Mouse (Mus musculus) heart, embryonic 12.5 days (tissue): ENCODE results near the gene Iqcb1. TPM values are rescaled to one million over a fixed set of nuclear protein-coding genes. Genes with fewer than 3 reads are reported as not detected.

Experiments
- ATAC-seq: fragments of 200-750 bp; cut with Nextera tagmentation; 2 replicates; pipeline ENCODE4 v1.8.0; 2017; ENCODE audit warnings: moderate TSS enrichment, moderate library complexity; ENCODE audit not compliant: insufficient number of reproducible peaks, low FRiP score
- H3K27ac ChIP-seq: fragments of 300-500 bp; sonication (generic); 2 replicates; pipeline ENCODE4 v1.5.1; 2016; ENCODE audit warnings: mild to moderate bottlenecking, moderate library complexity; ENCODE audit not compliant: poor library complexity, severe bottlenecking
- H3K27me3 ChIP-seq: fragments of 300-500 bp; sonication (generic); replicated peaks from 2 replicates; pipeline ENCODE4 v1.6.1; 2016; ENCODE audit warnings: mild to moderate bottlenecking, moderate library complexity
- H3K36me3 ChIP-seq: fragments of 300-500 bp; sonication (generic); 2 replicates; pipeline ENCODE4 v1.6.1; 2016; ENCODE audit warnings: mild to moderate bottlenecking, moderate library complexity
- H3K4me1 ChIP-seq: fragments of 300-500 bp; sonication (generic); replicated peaks from 2 replicates; pipeline ENCODE4 v1.6.1; 2016; ENCODE audit warnings: mild to moderate bottlenecking
- H3K4me2 ChIP-seq: fragments of 300-500 bp; sonication (generic); 2 replicates; pipeline ENCODE4 v1.6.1; 2016; ENCODE audit warnings: mild to moderate bottlenecking, moderate library complexity
- H3K4me3 ChIP-seq: fragments of 300-500 bp; sonication (generic); 2 replicates; pipeline ENCODE4 v1.5.1; 2016; ENCODE audit warnings: mild to moderate bottlenecking
- H3K9ac ChIP-seq: fragments of 300-500 bp; sonication (generic); 2 replicates; pipeline ENCODE4 v1.6.1; 2016; ENCODE audit warnings: mild to moderate bottlenecking, moderate library complexity
- H3K9me3 ChIP-seq: fragments of 300-500 bp; sonication (generic); replicated peaks from 2 replicates; pipeline ENCODE4 v1.6.1; 2016; ENCODE audit warnings: mild to moderate bottlenecking, moderate library complexity
- WGBS: fragments of 180-500 bp; shearing (Covaris S2); methylation state at CpG from one replicate; pipeline ENCODE4 v1.1.7; 2016; 5-methylcytosine and 5-hydroxymethylcytosine counted together
- polyA plus RNA-seq: library from polyadenylated mRNA; unstranded; fragments of >200 nt; fragmentation: Nextera tagmentation; extraction: Ambion mirVana; gene quantifications from 2 replicates; pipeline ENCODE4 v1.2.1, GENCODE M21; 2016

Gene Iqcb1
- polyA plus RNA-seq, 1 experiment from 2014 or later, result 34.1 TPM

- 0% methylated on average over 48 of the region's 48 CpGs for WGBS
These were observed 47.2 kb downstream of the Iqcb1 start for GRCm38 (mm10) chr16:36875276-36875851.

GRCm38 (mm10) chr16:36877316-36877715 lies 49.1 kb downstream of the Iqcb1 start:
- no peak for ATAC-seq
- 76% methylated on average over 5 of the region's 5 CpGs for WGBS

More at GRCm38 (mm10) chr16:36875276-36875851, 47.2 kb downstream of the Iqcb1 start:
- peaks cover 11% of the 10 kb centered on the region for H3K36me3 ChIP-seq
- peaks cover 25% of the 10 kb centered on the region for H3K4me1 ChIP-seq
- H3K4me2 ChIP-seq, result peak overlapping the region; percentile 65
- ATAC-seq, result peak; percentile 83
- H3K27ac ChIP-seq, result peak overlapping the region; percentile 86
- peak overlapping the region; percentile 92 for H3K4me3 ChIP-seq
- no peaks in the 10 kb centered on the region for H3K9me3 ChIP-seq
- no peaks in the 10 kb centered on the region for H3K27me3 ChIP-seq
- H3K9ac ChIP-seq, result peak overlapping the region; percentile 94

GRCm38 (mm10) chr16:36882737-36883343 lies 54.7 kb downstream of the Iqcb1 start:
- no peak overlapping the region for H3K27ac ChIP-seq
- H3K4me2 ChIP-seq, result no peak overlapping the region
- peaks cover 12% of the 10 kb centered on the region for H3K4me1 ChIP-seq
- H3K9ac ChIP-seq, result no peak overlapping the region
- H3K36me3 ChIP-seq, result peaks cover 21% of the 10 kb centered on the region
- no peaks in the 10 kb centered on the region for H3K27me3 ChIP-seq
- WGBS, result 67% methylated on average over 5 of the region's 5 CpGs
- H3K9me3 ChIP-seq, result no peaks in the 10 kb centered on the region
- ATAC-seq, result no peak
- no peak overlapping the region for H3K4me3 ChIP-seq

More at GRCm38 (mm10) chr16:36877316-36877715, 49.1 kb downstream of the Iqcb1 start:
- Histone ChIP-seq H3K36me3 (peaks cover 3% of the 10 kb centered on the region), H3K27ac (no peak overlapping the region), H3K4me1 (peaks cover 25% of the 10 kb centered on the region), H3K4me2 (no peak overlapping the region), H3K9ac (no peak overlapping the region), H3K27me3 (no peaks in the 10 kb centered on the region), H3K4me3 (no peak overlapping the region), H3K9me3 (no peaks in the 10 kb centered on the region)

GRCm38 (mm10) chr16:36884881-36885280 lies 56.7 kb downstream of the Iqcb1 start:
- peaks cover 33% of the 10 kb centered on the region for H3K36me3 ChIP-seq
- H3K4me2 ChIP-seq, result no peak overlapping the region
- no peak overlapping the region for H3K9ac ChIP-seq
- no peak for ATAC-seq
- no peaks in the 10 kb centered on the region; the same call in 1 of the 2 replicates for H3K4me1 ChIP-seq
- no peak overlapping the region for H3K4me3 ChIP-seq
- no peaks in the 10 kb centered on the region for H3K27me3 ChIP-seq
- H3K9me3 ChIP-seq, result no peaks in the 10 kb centered on the region
- 88% methylated on average over 4 of the region's 4 CpGs for WGBS
- no peak overlapping the region for H3K27ac ChIP-seq

GRCm38 (mm10) chr16:36885912-36886311 lies 57.7 kb downstream of the Iqcb1 start:
- H3K4me2 ChIP-seq, result no peak overlapping the region
- 91% methylated on average over 11 of the region's 11 CpGs for WGBS
- H3K36me3 ChIP-seq, result peaks cover 41% of the 10 kb centered on the region
- H3K27me3 ChIP-seq, result no peaks in the 10 kb centered on the region
- no peak overlapping the region for H3K4me3 ChIP-seq
- no peak overlapping the region for H3K9ac ChIP-seq
- H3K27ac ChIP-seq, result no peak overlapping the region
- ATAC-seq, result no peak
- H3K9me3 ChIP-seq, result no peaks in the 10 kb centered on the region
- H3K4me1 ChIP-seq, result no peaks in the 10 kb centered on the region

GRCm38 (mm10) chr16:36887546-36887945 lies 59.4 kb downstream of the Iqcb1 start:
- Histone ChIP-seq H3K27me3 (no peaks in the 10 kb centered on the region), H3K4me2 (no peak overlapping the region), H3K9ac (no peak overlapping the region), H3K4me3 (no peak overlapping the region), H3K9me3 (no peaks in the 10 kb centered on the region), H3K4me1 (no peaks in the 10 kb centered on the region), H3K27ac (no peak overlapping the region), H3K36me3 (peaks cover 55% of the 10 kb centered on the region)
- no peak for ATAC-seq
- WGBS, result 68% methylated on average over 5 of the region's 5 CpGs

- Histone ChIP-seq H3K9me3 (no peaks in the 10 kb centered on the region), H3K27ac (no peak overlapping the region), H3K4me1 (no peaks in the 10 kb centered on the region), H3K9ac (no peak overlapping the region), H3K4me3 (no peak overlapping the region), H3K36me3 (peaks cover 79% of the 10 kb centered on the region), H3K27me3 (no peaks in the 10 kb centered on the region), H3K4me2 (no peak overlapping the region)
- peak; percentile 25; the same call in 1 of the 2 replicates for ATAC-seq
- 70% methylated on average over 3 of the region's 3 CpGs for WGBS
These were observed 62.4 kb downstream of the Iqcb1 start for GRCm38 (mm10) chr16:36890559-36890958.

GRCm38 (mm10) chr16:36891415-36891814 lies 63.2 kb downstream of the Iqcb1 start:
- Histone ChIP-seq H3K27ac (no peak overlapping the region), H3K4me2 (no peak overlapping the region), H3K4me3 (no peak overlapping the region), H3K36me3 (peaks cover 77% of the 10 kb centered on the region), H3K9me3 (no peaks in the 10 kb centered on the region), H3K27me3 (no peaks in the 10 kb centered on the region), H3K4me1 (no peaks in the 10 kb centered on the region), H3K9ac (no peak overlapping the region)
- ATAC-seq, result no peak
- 93% methylated on average over 4 of the region's 4 CpGs for WGBS

- H3K27me3 ChIP-seq, result no peaks in the 10 kb centered on the region
- WGBS, result 81% methylated on average over 10 of the region's 10 CpGs
- no peak overlapping the region for H3K9ac ChIP-seq
- H3K4me2 ChIP-seq, result no peak overlapping the region
- no peaks in the 10 kb centered on the region for H3K4me1 ChIP-seq
- peaks cover 75% of the 10 kb centered on the region for H3K36me3 ChIP-seq
- no peaks in the 10 kb centered on the region for H3K9me3 ChIP-seq
- ATAC-seq, result no peak
- H3K27ac ChIP-seq, result no peak overlapping the region
- no peak overlapping the region for H3K4me3 ChIP-seq
These were observed 65.1 kb downstream of the Iqcb1 start for GRCm38 (mm10) chr16:36893317-36893716.

GRCm38 (mm10) chr16:36896712-36897111 lies 68.5 kb downstream of the Iqcb1 start:
- WGBS, result 71% methylated on average over 6 of the region's 6 CpGs
- no peak overlapping the region for H3K9ac ChIP-seq
- H3K4me3 ChIP-seq, result no peak overlapping the region
- no peak overlapping the region for H3K27ac ChIP-seq
- no peak for ATAC-seq
- no peaks in the 10 kb centered on the region for H3K4me1 ChIP-seq
- H3K27me3 ChIP-seq, result no peaks in the 10 kb centered on the region
- peaks cover 83% of the 10 kb centered on the region for H3K36me3 ChIP-seq
- H3K4me2 ChIP-seq, result no peak overlapping the region
- no peaks in the 10 kb centered on the region for H3K9me3 ChIP-seq

- Histone ChIP-seq H3K4me3 (no peak overlapping the region), H3K9ac (no peak overlapping the region), H3K27ac (no peak overlapping the region), H3K36me3 (peaks cover 66% of the 10 kb centered on the region), H3K9me3 (no peaks in the 10 kb centered on the region), H3K4me1 (no peaks in the 10 kb centered on the region), H3K4me2 (no peak overlapping the region), H3K27me3 (no peaks in the 10 kb centered on the region)
- ATAC-seq, result no peak
- 90% methylated on average over 5 of the region's 5 CpGs for WGBS
These were observed 75.0 kb downstream of the Iqcb1 start for GRCm38 (mm10) chr16:36903156-36903555.
